In genomic region chr1:166360157-166360855, GRCm38 (mm10) we compare ENCODE assay signal across 8 mouse cellular contexts. TPM values are rescaled to one million over a fixed set of nuclear protein-coding genes. Genes with fewer than 3 reads are reported as not detected.
DNase-seq lines count a peak whose midpoint lies in the region; ATAC-seq and TF ChIP-seq lines count a peak whose summit lies in the region.

No protein-coding gene starts in this region.

- no peak overlapping the region for H3K9ac ChIP-seq in ES-Bruce4 (ENCODE audit: low read depth, poor library complexity, severe bottlenecking)
- H3K9ac ChIP-seq in forebrain, embryonic 13.5 days: no peak overlapping the region
- no peak overlapping the region for H3K9ac ChIP-seq in lung, embryonic 14.5 days

- H3K4me1 ChIP-seq in ES-Bruce4 (ENCODE audit: control insufficient read depth, insufficient read depth, low read length): no peaks in the 10 kb centered on the region
- no peaks in the 10 kb centered on the region for H3K4me1 ChIP-seq in forebrain, embryonic 13.5 days
- H3K4me1 ChIP-seq in lung, embryonic 14.5 days (ENCODE audit: insufficient read depth): no peaks in the 10 kb centered on the region

- no peak overlapping the region for H3K4me3 ChIP-seq in ES-Bruce4 (ENCODE audit: low read depth, low read length)
- no peak overlapping the region for H3K4me3 ChIP-seq in forebrain, embryonic 13.5 days
- no peak overlapping the region for H3K4me3 ChIP-seq in lung, embryonic 14.5 days (ENCODE audit: low read depth, low read length)

- 26% methylated on average over 14 of the region's 14 CpGs for WGBS in forebrain, embryonic 13.5 days
- WGBS in lung, embryonic 14.5 days: 21% methylated on average over 14 of the region's 14 CpGs

- no peak for TF ChIP-seq POLR2A in ES-Bruce4 (IDR thresholded peaks at IDR 0.05; ENCODE audit: insufficient read depth, low read length)

- peak; percentile 69 to 89 for DNase-seq in layer of hippocampus, adult 8-10 months (ENCODE audit: low spot score in 2 of 2)
- peak; percentile 83 for DNase-seq in lung, embryonic 14.5 days
- DNase-seq in testis, postnatal 14 days (ENCODE audit: low spot score): peak; percentile 74

- ATAC-seq in cerebellum, adult (ENCODE audit: insufficient number of reproducible peaks, low FRiP score, low TSS enrichment): peak; percentile 99
- peak; percentile 94 for ATAC-seq in forebrain, embryonic 13.5 days
- ATAC-seq in hematopoietic stem cell, adult 5-6 weeks (replicated peaks in 1 of 2; ENCODE audit: insufficient read depth in 1 of 2, low FRiP score in 2 of 2, low TSS enrichment in 1 of 2, low read depth in 1 of 2, poor library complexity in 2 of 2, severe bottlenecking in 2 of 2): peak; percentile 96 to 99
- peak; percentile 86 for ATAC-seq in lung, embryonic 14.5 days (ENCODE audit: insufficient read depth)
- peak; percentile 99 for ATAC-seq in neutrophil, adult 5-6 weeks (ENCODE audit: extremely low read depth, insufficient number of reproducible peaks, low FRiP score, poor library complexity, severe bottlenecking)

- no peak overlapping the region for H3K4me2 ChIP-seq in forebrain, embryonic 13.5 days
- H3K4me2 ChIP-seq in lung, embryonic 14.5 days: no peak overlapping the region

- 0 out of 2 replicates have a peak, but pooled peaks have one; percentile 6 for TF ChIP-seq EP300 in ES-Bruce4 (IDR thresholded peaks at IDR 0.05; ENCODE audit: insufficient read depth, low read depth, low read length)

- H3K27me3 ChIP-seq in ES-Bruce4 (ENCODE audit: control insufficient read depth, insufficient read depth, low read length, poor library complexity, severe bottlenecking): no peaks in the 10 kb centered on the region
- peaks cover 2% of the 10 kb centered on the region; the same call in 1 of the 2 replicates for H3K27me3 ChIP-seq in forebrain, embryonic 13.5 days
- no peaks in the 10 kb centered on the region for H3K27me3 ChIP-seq in lung, embryonic 14.5 days (ENCODE audit: insufficient read depth, low read length)

- H3K9me3 ChIP-seq in ES-Bruce4 (replicated peaks; ENCODE audit: control insufficient read depth, insufficient read depth, low read length, poor library complexity, severe bottlenecking): no peaks in the 10 kb centered on the region
- no peaks in the 10 kb centered on the region for H3K9me3 ChIP-seq in forebrain, embryonic 13.5 days (replicated peaks)
- no peaks in the 10 kb centered on the region for H3K9me3 ChIP-seq in lung, embryonic 14.5 days (ENCODE audit: low read depth, low read length)

- H3K36me3 ChIP-seq in ES-Bruce4 (ENCODE audit: control insufficient read depth, insufficient read depth, low read length, poor library complexity, severe bottlenecking): no peaks in the 10 kb centered on the region
- no peaks in the 10 kb centered on the region for H3K36me3 ChIP-seq in forebrain, embryonic 13.5 days (ENCODE audit: poor library complexity, severe bottlenecking)
- H3K36me3 ChIP-seq in lung, embryonic 14.5 days (ENCODE audit: insufficient read depth): no peaks in the 10 kb centered on the region

- no peak overlapping the region for H3K27ac ChIP-seq in ES-Bruce4 (ENCODE audit: insufficient read depth, low read length)
- H3K27ac ChIP-seq in forebrain, embryonic 13.5 days: no peak overlapping the region
- no peak overlapping the region for H3K27ac ChIP-seq in lung, embryonic 14.5 days (ENCODE audit: low read depth)

- TF ChIP-seq CTCF in ES-Bruce4 (IDR thresholded peaks at IDR 0.05; ENCODE audit: low read depth, low read length): peak; percentile 88
- TF ChIP-seq CTCF in lung, embryonic 14.5 days (IDR thresholded peaks at IDR 0.05; ENCODE audit: low read depth): peak; percentile 92

RNA-seq across cellular contexts. Expression of gene Tada1, which starts 18.6 kb away (rescaled TPM):
- 3.7 and 4.7 TPM in 2 replicates for polyA plus RNA-seq in ES-Bruce4 (2011; ENCODE audit: insufficient read depth, insufficient read length, low read depth, missing spikeins)
- polyA plus RNA-seq in forebrain, embryonic 13.5 days (2015; fragmentation: Nextera tagmentation; extraction: Ambion mirVana): 80.8 and 84.6 TPM in 2 replicates
- total RNA-seq in hematopoietic stem cell, adult 5-6 weeks (2017): 39.3 and 43.5 TPM in 2 replicates
- 10 to 100 TPM; 36.5 to 41.8 (median 39.3) TPM for total RNA-seq in layer of hippocampus, adult 8-10 months (2022)
- polyA plus RNA-seq in lung, embryonic 14.5 days (2014; fragmentation: Nextera tagmentation; extraction: Ambion mirVana): 62.2 and 65.6 TPM in 2 replicates
- 21.1 and 26.4 TPM in 2 replicates for total RNA-seq in neutrophil, adult 5-6 weeks (2017)

RNA-seq across cellular contexts. Expression of gene Pogk, which starts 49.4 kb away (rescaled TPM):
- 2.0 and 6.0 TPM in 2 replicates for polyA plus RNA-seq in ES-Bruce4 (2011; ENCODE audit: insufficient read depth, insufficient read length, low read depth, missing spikeins)
- 33.4 and 37.6 TPM in 2 replicates for polyA plus RNA-seq in forebrain, embryonic 13.5 days (2015; fragmentation: Nextera tagmentation; extraction: Ambion mirVana)
- total RNA-seq in hematopoietic stem cell, adult 5-6 weeks (2017): 17.9 and 23.6 TPM in 2 replicates
- 10 to 100 TPM; 34.0 to 35.0 (median 34.4) TPM for total RNA-seq in layer of hippocampus, adult 8-10 months (2022)
- polyA plus RNA-seq in lung, embryonic 14.5 days (2014; fragmentation: Nextera tagmentation; extraction: Ambion mirVana): 18.9 and 22.2 TPM in 2 replicates
- total RNA-seq in neutrophil, adult 5-6 weeks (2017): 2.0 and 2.6 TPM in 2 replicates
